Mouse (Mus musculus) stomach, postnatal 0 days (tissue): ENCODE measurements around the gene Sdk2. TPM values are rescaled to one million over a fixed set of nuclear protein-coding genes. Genes with fewer than 3 reads are reported as not detected.

Source experiments
- ATAC-seq: fragments of 200-750 bp; cut with Nextera tagmentation; 2 replicates; pipeline ENCODE4 v1.8.0; 2017; ENCODE audit not compliant: low FRiP score, low TSS enrichment
- DNase-seq: peaks from one replicate; pipeline ENCODE4 v3.0.0-alpha.2; 2016; ENCODE audit warnings: low spot score
- H3K27ac ChIP-seq: fragments of 300-500 bp; sonication (generic); replicated peaks from 2 replicates; pipeline ENCODE4 v1.5.1; 2014; ENCODE audit warnings: mild to moderate bottlenecking, control low read depth
- H3K27me3 ChIP-seq: fragments of 300-500 bp; sonication (generic); 2 replicates; pipeline ENCODE4 v1.6.1; 2014; ENCODE audit warnings: low read length; ENCODE audit not compliant: control insufficient read depth, insufficient read depth
- H3K36me3 ChIP-seq: fragments of 300-500 bp; sonication (generic); 2 replicates; pipeline ENCODE4 v1.6.1; 2014; ENCODE audit warnings: low read length, mixed read lengths; ENCODE audit not compliant: control insufficient read depth, insufficient read depth
- H3K4me1 ChIP-seq: fragments of 300-500 bp; sonication (generic); replicated peaks from 2 replicates; pipeline ENCODE4 v1.6.1; 2014; ENCODE audit warnings: antibody characterized with exemption; ENCODE audit not compliant: control insufficient read depth, insufficient read depth
- H3K4me2 ChIP-seq: fragments of 300-500 bp; sonication (generic); replicated peaks from 2 replicates; pipeline ENCODE4 v1.6.1; 2014; ENCODE audit warnings: low read depth, mild to moderate bottlenecking, control low read depth, moderate library complexity
- H3K4me3 ChIP-seq: fragments of 300-500 bp; sonication (generic); 2 replicates; pipeline ENCODE4 v1.5.1; 2014; ENCODE audit warnings: low read depth, low read length, control low read depth
- H3K9ac ChIP-seq: fragments of 300-500 bp; sonication (generic); 2 replicates; pipeline ENCODE4 v1.6.1; 2014; ENCODE audit warnings: mild to moderate bottlenecking, low read length, control low read depth, mixed read lengths
- H3K9me3 ChIP-seq: fragments of 300-500 bp; sonication (generic); 2 replicates; pipeline ENCODE4 v1.6.1; 2016; ENCODE audit warnings: low read length; ENCODE audit not compliant: control insufficient read depth
- CTCF ChIP-seq: IDR thresholded peaks from 2 replicates; pipeline ENCODE4 v1.5.1; 2016; ENCODE audit warnings: antibody characterized with exemption, low read depth, mild to moderate bottlenecking, moderate library complexity
- EP300 ChIP-seq: optimal IDR thresholded peaks from 2 replicates; pipeline ENCODE3; 2016; ENCODE audit warnings: antibody characterized with exemption
- WGBS: fragments of 180-500 bp; shearing (Covaris S2); extraction: QIAGEN DNeasy Blood & Tissue Kit; methylation state at CpG from one replicate; pipeline ENCODE4 v1.1.7; 2014; 5-methylcytosine and 5-hydroxymethylcytosine counted together
- polyA plus RNA-seq: library from polyadenylated mRNA; unstranded; fragments of >200 nt; fragmentation: Nextera tagmentation; extraction: Ambion mirVana; gene quantifications from 2 replicates; pipeline ENCODE4 v1.2.1, GENCODE M21; 2015

The Sdk2 gene
- polyA plus RNA-seq, 1 experiment from 2014 or later: 0.45 TPM

DNA sequence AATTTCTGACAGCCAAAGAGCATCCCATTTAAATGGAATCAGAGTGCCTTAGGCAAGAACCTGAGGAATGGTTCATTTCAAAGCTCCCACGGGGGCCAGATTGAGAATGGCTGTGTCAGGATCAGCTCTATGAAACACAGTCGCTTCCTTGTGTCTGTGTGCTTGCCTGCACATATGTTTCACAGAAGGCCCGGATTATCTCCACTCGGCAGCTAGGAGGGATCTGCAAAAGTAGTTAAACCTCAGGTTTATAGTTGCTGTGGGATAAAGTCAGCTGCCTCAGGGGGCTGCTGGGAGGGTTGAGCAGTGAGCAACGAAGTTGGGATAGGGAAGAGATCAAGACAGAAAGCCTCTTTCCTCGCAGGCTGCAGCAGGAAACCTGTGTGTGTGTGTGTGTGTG, 174.8 kb downstream of the Sdk2 start:
- TF ChIP-seq EP300 (no peak), CTCF (no peak)
- Histone ChIP-seq H3K4me1 (no peaks in the 10 kb centered on the region), H3K36me3 (no peaks in the 10 kb centered on the region), H3K4me2 (no peak overlapping the region), H3K4me3 (no peak overlapping the region), H3K27me3 (no peaks in the 10 kb centered on the region), H3K27ac (no peak overlapping the region), H3K9me3 (no peaks in the 10 kb centered on the region), H3K9ac (no peak overlapping the region)
- WGBS: 48% methylated on average over 6 of the region's 6 CpGs
- ATAC-seq (no peak), DNase-seq (no peak)

DNA sequence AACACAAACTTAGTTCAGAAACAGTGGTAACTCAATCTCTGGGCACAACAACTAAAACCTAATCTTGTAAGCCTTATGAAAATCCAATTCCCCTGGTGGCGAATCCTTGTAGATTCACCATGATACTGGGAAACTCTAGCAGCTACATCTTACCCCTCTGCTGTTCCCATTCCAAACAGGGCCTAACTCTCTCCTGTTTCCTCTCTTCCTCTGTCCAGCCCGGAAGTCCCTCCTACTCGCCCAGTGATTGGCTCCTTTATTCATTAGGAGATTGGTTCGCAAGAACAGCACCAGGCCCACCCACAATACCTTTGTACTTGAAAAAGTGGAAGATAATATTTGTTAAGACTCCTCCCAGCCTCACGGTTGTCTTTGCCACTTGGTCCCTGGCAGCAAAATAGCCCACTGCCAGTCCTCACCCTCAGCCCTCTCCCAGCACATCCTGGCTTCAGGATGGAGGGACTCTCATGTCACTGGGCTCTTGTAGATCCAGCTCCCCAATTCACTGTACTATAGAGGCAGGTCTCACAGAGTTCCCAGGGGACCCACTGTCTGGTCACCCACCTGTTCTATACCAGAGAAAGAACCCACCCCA, 178.6 kb downstream of the Sdk2 start:
- Histone ChIP-seq H3K9me3 (no peaks in the 10 kb centered on the region), H3K27ac (no peak overlapping the region), H3K27me3 (no peaks in the 10 kb centered on the region), H3K36me3 (no peaks in the 10 kb centered on the region), H3K4me1 (no peaks in the 10 kb centered on the region), H3K4me3 (no peak overlapping the region), H3K9ac (no peak overlapping the region), H3K4me2 (no peak overlapping the region)
- 83% methylated on average over 5 of the region's 5 CpGs for WGBS
- ATAC-seq (no peak), DNase-seq (no peak)
- no peak for TF ChIP-seq CTCF
- TF ChIP-seq EP300: no peak

DNA sequence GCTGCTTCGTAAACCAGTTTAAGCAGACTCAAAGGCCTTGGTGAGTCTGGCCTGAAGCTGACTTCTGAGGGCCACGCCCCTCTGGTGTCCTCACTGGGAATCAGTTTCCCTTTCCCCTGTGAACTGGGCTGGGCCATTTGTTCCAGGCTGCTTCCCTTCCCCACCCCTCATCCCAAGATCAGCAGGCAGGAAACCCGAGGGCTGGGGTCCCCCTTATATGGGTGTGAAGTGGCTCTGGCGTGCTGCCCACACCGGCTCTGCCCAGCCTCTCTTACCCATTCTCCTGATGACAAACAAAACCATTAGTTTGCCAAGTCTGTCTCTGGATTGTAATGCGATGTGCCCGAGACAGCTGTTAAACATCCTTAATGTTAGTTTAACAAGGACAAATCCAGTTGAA, 180.5 kb downstream of the Sdk2 start:
- DNase-seq (no peak), ATAC-seq (peak; percentile 27; the same call in 1 of the 2 replicates)
- Histone ChIP-seq H3K4me3 (no peak overlapping the region), H3K4me1 (no peaks in the 10 kb centered on the region), H3K4me2 (no peak overlapping the region), H3K27ac (no peak overlapping the region), H3K36me3 (no peaks in the 10 kb centered on the region), H3K9ac (no peak overlapping the region), H3K27me3 (no peaks in the 10 kb centered on the region), H3K9me3 (no peaks in the 10 kb centered on the region)
- WGBS: 33% methylated on average over 7 of the region's 7 CpGs
- TF ChIP-seq EP300: no peak
- no peak for TF ChIP-seq CTCF

DNA sequence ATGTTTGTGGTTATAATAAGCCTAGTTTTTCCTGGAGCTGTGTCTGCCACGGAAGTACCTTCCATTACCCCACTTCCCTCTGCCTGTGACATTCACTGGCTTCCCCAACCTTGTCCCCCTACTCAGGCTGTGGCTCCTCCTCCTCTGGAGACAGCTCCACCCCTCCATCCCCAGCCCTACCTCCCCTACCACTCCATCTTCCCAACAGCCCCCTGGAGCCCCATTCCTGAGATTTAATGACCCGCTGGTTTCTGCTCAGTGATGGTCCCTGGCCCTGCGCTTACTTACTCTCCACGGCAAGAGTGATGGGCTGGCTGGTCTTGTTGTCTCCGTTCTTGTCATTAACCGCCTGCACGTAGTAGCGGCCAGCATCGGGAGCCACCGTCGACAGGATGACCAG, 181.9 kb downstream of the Sdk2 start:
- Histone ChIP-seq H3K4me1 (no peaks in the 10 kb centered on the region), H3K9ac (no peak overlapping the region), H3K27ac (no peak overlapping the region), H3K36me3 (no peaks in the 10 kb centered on the region), H3K4me2 (no peak overlapping the region), H3K4me3 (no peak overlapping the region), H3K9me3 (no peaks in the 10 kb centered on the region), H3K27me3 (no peaks in the 10 kb centered on the region)
- ATAC-seq: no peak
- DNase-seq: no peak
- TF ChIP-seq CTCF (no peak), EP300 (no peak)
- 74% methylated on average over 11 of the region's 11 CpGs for WGBS

DNA sequence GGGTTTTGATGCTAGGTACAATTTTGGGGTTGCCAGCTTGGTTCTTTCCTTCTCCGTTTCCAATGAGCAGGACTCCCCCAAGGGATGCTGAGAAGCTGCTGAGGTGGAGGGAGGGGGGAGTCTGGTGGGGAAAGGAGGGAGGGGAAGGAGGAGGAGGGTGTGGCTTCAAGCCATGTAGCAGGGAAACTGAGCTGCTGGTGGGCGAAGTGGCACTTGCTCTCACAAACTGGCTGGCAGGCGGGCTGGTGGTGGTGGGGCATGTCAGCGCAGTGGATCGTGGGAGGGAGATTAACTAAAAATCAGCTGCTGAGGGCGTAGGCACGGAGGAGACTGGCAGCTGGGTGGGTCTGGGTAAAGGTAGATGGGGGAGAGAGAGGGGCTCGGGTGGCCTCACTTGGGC, 183.8 kb downstream of the Sdk2 start:
- DNase-seq (no peak), ATAC-seq (no peak)
- Histone ChIP-seq H3K36me3 (no peaks in the 10 kb centered on the region), H3K4me2 (no peak overlapping the region), H3K27ac (no peak overlapping the region), H3K9ac (no peak overlapping the region), H3K9me3 (no peaks in the 10 kb centered on the region), H3K4me3 (no peak overlapping the region), H3K27me3 (no peaks in the 10 kb centered on the region), H3K4me1 (no peaks in the 10 kb centered on the region)
- 63% methylated on average over 8 of the region's 8 CpGs for WGBS
- TF ChIP-seq EP300: no peak
- no peak for TF ChIP-seq CTCF

DNA sequence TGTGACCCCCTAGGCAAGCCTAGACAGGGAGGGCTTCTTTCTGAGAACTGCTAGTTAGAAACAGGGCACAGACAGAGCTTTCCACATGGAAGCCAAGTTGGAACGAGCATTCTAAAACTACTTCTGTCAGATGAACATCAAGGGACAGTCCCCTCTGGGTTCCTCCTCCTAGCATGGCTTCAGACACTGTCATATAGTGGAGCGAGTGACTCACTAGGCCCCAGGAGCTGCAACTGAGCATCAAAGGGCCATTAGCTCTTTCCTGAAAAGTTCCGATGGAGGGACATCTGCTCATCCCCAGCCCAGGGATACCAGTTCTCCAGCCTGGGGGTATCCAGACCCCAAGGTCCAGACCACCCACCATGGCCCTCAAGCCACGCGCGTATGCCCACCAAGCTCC, 185.0 kb downstream of the Sdk2 start:
- 85% methylated on average over 6 of the region's 6 CpGs for WGBS
- no peaks in the 10 kb centered on the region for H3K9me3 ChIP-seq

More for the DNA sequence above, 185.0 kb downstream of the Sdk2 start:
- no peaks in the 10 kb centered on the region for H3K36me3 ChIP-seq
- no peak overlapping the region for H3K9ac ChIP-seq
- DNase-seq (no peak), ATAC-seq (no peak)
- no peaks in the 10 kb centered on the region for H3K27me3 ChIP-seq
- no peak overlapping the region for H3K4me2 ChIP-seq
- no peak for TF ChIP-seq EP300
- TF ChIP-seq CTCF: no peak
- H3K4me1 ChIP-seq: no peaks in the 10 kb centered on the region
- H3K27ac ChIP-seq: no peak overlapping the region
- H3K4me3 ChIP-seq: no peak overlapping the region
